13 mouse cellular contexts compared by ENCODE assay signal in the genomic region with DNA sequence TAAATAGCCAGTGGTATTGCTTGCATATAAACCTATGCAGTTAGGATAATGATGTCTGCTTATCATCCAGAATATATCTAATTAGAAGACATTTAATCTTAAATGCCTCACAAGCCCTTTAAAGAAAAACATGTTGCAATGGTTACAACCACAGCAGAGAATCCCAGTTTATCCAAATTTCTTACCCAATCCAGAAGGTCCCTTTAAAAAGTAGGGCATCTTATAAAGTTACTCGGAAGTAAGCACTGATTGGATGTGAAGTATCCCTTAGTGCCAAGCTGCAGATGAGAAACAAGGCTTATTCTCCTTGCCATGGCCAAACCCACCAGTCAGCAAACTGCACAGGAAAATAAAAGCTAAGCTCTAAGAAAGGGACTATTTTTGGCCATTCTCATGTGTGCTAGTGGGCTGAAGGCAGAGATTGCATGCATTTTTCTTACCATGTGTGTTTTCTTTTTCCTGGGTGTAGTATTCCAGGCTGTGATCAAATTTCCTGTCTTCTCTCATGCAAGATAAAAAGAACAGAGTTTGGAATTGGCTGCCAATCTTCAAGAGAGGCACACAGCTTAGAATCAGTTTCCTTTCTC.
"Had no signal": no experiment of that assay in that cellular context is flagged by ENCODE, and none has a peak within 500 bp of the region (broad histone marks: within the 10 kb centered on the region; RNA-seq: fewer than 3 reads in every experiment).

No protein-coding gene starts in this region.

- ATAC-seq: midbrain, embryonic 15.5 days had no signal

- H3K4me1 ChIP-seq: midbrain, embryonic 10.5 days; midbrain, embryonic 15.5 days; stomach, embryonic 15.5 days had no signal

- H3K9ac ChIP-seq: limb, embryonic 13.5 days; liver, embryonic 14.5 days; midbrain, embryonic 15.5 days; stomach, embryonic 15.5 days had no signal

- H3K36me3 ChIP-seq: limb, embryonic 13.5 days; midbrain, embryonic 10.5 days; midbrain, embryonic 15.5 days; stomach, embryonic 15.5 days had no signal

- H3K27ac ChIP-seq: layer of hippocampus, adult 2 months; limb, embryonic 13.5 days; liver, embryonic 14.5 days; midbrain, embryonic 10.5 days; midbrain, embryonic 15.5 days; stomach, embryonic 15.5 days had no signal

- H3K4me2 ChIP-seq: limb, embryonic 13.5 days; midbrain, embryonic 15.5 days; stomach, embryonic 15.5 days had no signal

- H3K27me3 ChIP-seq: limb, embryonic 13.5 days; midbrain, embryonic 15.5 days; stomach, embryonic 15.5 days had no signal

- H3K9me3 ChIP-seq: limb, embryonic 13.5 days; midbrain, embryonic 10.5 days; midbrain, embryonic 15.5 days; stomach, embryonic 15.5 days had no signal

- DNase-seq: kidney, adult 2 months; kidney, postnatal 36 days; left cerebral cortex, postnatal 4 days; lung, adult 18-20 months; right cerebral cortex, postnatal 14 days; thymus, adult 2 months; thymus, postnatal 25 days had no signal

- H3K4me3 ChIP-seq: layer of hippocampus, adult 2 months; limb, embryonic 13.5 days; midbrain, embryonic 10.5 days; midbrain, embryonic 15.5 days; stomach, embryonic 15.5 days had no signal
